Mouse (Mus musculus) cerebellum, postnatal 14 days (tissue): ENCODE results near the gene Kcnk3.

Experiments
- DNase-seq, 2 experiments: peaks; one replicate each; pipeline ENCODE4 v3.0.0; 2021; ENCODE audit warnings: mixed read lengths in 2 of 2

Gene Kcnk3

DNA sequence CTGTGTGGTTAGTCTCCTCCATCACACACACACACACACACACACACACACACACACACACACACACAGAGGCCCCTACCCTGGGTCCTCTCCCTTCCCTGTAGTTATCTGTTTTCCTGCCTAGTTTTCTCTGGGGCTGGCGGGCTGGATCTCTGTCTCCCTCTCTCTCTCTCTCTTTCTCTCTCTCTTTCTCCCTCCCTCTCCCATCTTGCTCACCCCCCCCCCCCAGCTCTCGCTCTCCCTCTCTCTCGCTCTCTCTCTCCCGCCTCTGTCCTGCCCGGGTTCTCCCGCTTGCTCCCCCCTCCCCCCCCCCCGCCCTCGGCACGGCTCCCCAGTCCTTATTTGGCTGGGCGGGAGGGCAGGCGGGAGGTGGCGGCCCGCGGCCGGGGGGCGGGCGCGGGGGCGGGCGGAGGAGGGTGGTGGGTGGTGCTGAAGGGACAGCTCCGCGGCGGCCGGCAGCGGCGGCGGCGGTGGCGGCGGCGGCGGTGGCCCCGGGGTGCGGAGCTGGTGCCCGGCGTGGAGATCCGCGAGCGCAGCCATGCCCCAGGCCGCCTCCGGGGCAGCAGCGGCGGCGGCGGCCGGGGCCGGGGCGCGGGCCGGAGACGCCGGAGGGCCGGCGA is at the start of gene Kcnk3:
Gene Kcnk3 (plus strand): TSS at position 490 of the 620 bp plus-strand sequence.
- DNase-seq = peak; percentile 69 to 78

- no peak for DNase-seq
Measured at GRCm38 (mm10) chr5:30545698-30546097, 42.3 kb upstream of the Kcnk3 start, which contains the start of gene Cib4. TSS of gene Cib4 (minus strand) at chr5:30545836.

- DNase-seq = no peak
Measured at GRCm38 (mm10) chr5:30548681-30549080, 39.3 kb upstream of the Kcnk3 start.

- peak; percentile 67 to 76 for DNase-seq
Measured at GRCm38 (mm10) chr5:30550334-30551021, 37.5 kb upstream of the Kcnk3 start.

- no peak for DNase-seq
Measured at GRCm38 (mm10) chr5:30551022-30551638, 36.8 kb upstream of the Kcnk3 start.

- no peak for DNase-seq
Measured at GRCm38 (mm10) chr5:30552006-30552405, 36.0 kb upstream of the Kcnk3 start.

DNA sequence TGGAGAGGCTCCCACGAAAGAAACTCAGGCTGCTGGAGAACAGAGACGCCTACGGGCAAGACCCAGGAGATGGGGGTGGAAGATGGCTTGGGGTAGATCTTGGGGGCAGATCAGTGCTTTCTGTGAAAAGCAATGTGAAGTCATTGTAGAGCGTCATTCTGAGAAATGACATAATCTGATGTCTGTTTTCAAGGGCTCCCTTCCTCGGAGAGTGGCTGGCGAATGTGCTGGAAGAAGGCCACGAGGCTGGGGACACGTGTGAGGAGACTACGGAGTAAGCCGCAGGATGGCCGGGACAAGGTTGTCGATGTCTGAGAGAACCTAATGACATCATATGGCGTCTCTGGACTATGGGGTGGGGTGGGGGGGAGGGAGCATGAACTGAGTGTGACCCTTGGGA is 34.0 kb upstream of the Kcnk3 start:
- DNase-seq = no peak

GRCm38 (mm10) chr5:30554981-30555380 is 33.0 kb upstream of the Kcnk3 start:
- DNase-seq = no peak

DNA sequence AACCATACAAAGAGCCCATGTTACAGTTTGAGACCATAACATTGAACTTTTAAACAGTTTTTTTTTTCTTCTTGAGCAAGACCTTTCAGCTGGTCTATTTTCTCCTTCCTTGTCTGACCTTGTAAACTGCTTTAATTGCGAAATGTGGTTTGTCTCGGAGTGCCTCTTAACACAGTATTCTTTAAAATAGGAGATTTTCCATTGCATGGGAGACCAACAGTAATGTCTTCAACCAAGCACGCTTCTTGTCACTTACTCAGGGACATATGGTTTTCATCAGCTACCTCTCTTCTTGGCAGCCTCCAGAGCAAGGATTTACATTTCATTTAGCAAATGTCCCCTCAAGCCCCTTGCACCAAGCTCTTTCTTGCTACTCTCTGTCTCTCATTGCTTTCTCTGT is 31.7 kb upstream of the Kcnk3 start:
- DNase-seq = no peak

DNA sequence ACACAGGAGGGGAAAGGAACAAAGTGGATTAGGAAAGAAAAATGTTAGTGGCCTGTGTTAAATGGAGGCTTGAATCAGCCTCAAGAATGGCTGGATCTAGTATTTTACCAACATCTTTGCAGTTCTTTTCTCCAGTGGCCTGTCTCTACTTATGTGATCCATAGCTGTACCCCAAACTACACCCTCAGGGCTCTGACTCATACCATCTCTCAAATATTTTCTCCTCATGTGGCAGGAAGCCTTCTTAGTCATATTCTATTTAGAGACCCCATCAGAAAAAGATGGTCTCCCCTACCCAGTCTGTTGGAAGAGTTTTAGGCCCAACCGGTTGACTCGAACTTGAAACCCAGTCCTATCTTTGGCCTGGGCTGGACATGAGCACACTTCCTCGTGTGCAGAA is 28.5 kb upstream of the Kcnk3 start:
- no peak for DNase-seq

DNA sequence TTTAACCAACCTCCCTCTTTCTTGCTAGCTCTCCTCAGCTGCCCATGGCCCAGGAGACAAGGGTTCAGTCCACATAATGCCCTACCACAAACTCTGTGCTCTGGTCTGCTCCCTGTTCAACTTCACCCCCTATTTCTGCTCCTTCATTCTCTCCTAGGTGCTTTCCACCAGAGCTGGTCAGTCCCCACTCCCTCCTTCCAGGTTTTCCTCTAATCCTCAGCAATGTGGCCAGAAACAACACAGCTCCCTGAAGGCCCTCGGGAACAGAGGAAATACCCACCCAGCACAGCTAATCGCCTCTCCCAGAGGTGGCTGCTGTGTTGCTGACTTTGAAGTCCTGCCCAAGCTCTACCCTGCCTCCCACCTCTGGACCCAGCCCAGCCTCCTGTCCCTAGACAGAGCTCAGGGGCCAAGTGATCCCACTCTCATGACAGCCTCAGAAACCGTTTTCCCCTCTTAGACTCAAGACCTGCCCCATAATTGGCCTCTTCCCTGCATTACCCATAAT is 27.9 kb upstream of the Kcnk3 start:
- no peak for DNase-seq

DNA sequence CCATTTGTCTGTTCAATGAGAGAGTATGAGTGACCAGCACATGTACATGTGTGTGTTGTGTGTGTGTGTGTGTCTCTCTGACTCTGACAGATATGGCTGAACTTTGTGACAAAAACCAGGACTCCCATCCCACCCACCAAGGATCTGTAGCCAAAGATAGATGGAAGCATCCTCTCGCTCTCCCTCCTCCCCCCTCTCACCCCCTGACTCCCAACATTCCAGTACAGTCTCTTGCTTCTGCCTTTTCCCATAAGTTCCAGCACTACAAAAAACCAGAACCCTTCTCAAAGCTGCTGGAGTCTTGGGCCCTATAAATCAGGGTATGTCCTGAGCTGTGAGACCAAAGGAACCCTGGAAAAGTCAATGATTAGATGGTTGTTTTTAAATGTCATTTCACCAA is 19.5 kb upstream of the Kcnk3 start:
- no peak for DNase-seq

- no peak for DNase-seq
Measured at GRCm38 (mm10) chr5:30571820-30572219, 16.1 kb upstream of the Kcnk3 start.

- DNase-seq = no peak
Measured at GRCm38 (mm10) chr5:30574367-30574766, 13.6 kb upstream of the Kcnk3 start.

DNA sequence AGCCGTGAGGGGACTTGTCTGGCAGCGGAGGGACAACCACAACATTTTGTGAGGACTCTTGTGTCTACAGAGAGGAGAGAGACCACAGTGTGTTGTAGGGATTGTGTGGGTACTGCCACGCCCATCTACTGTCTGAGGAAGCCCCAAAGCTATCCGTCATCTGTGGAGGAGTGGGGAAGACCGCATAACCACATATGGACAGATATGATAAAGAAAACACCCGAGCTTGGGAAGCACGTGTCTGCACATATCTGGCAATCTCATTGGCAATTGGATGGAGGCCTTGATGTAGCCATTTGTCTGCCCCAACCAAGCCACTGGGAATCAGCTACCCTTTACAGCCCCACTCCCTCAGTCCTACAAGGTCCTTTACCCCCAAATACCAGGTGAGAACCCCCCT is 11.7 kb upstream of the Kcnk3 start:
- DNase-seq = no peak

DNA sequence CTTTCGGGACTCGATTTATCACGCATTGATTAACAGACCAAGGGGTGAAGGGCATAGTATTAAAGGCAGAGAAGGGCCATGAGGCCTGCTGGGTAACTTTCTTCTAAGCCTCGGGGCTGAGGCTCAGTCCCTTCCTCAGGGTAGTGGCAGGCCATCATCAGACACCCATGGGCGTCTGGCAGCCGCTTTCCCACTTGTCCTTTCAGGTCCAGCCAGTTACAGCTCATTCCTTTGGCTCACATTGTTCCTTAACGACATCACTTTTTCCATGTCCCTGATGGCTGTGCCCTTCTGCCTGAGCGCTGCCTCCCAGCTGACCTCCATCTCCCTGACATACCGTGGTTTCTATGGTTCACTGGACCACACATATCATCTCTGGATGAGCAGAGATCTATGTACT is 10.7 kb upstream of the Kcnk3 start:
- DNase-seq = peak in 1 of 2 experiments; percentile 42

DNA sequence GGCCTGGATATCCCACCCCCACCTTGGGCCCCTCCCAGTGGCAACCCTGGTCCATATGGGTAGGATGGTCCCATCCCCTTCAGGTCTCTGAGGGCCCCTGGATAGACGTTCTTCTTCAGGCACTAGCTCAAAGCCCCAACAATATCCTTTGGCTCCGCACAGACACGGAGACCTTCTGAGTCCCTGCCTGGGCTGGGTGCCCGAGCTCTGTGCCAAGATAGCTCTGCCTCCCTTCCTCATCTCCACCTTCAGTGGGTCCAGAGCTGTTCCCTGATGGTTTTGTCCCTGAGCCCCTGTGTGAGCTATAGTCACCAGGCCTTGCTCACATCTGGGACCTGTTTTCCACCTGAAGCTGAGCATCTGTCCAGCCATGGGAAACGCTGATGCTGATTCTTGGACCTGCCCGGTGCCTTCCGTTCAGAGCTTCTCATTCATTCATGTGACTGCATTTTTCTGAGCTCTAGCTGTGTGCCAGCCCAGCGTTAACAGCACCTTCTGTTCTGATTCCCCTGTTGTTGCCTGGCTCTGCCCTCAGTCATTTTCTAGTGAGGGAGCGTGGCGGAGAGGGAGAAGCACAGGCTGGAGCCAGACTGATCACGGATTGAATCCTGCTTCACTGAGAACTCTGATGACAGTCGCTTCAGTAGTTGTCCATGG is 10.2 kb upstream of the Kcnk3 start:
- peak; percentile 94 for DNase-seq

GRCm38 (mm10) chr5:30578445-30579080 is 9.4 kb upstream of the Kcnk3 start:
- DNase-seq = peak; percentile 47 to 52

DNA sequence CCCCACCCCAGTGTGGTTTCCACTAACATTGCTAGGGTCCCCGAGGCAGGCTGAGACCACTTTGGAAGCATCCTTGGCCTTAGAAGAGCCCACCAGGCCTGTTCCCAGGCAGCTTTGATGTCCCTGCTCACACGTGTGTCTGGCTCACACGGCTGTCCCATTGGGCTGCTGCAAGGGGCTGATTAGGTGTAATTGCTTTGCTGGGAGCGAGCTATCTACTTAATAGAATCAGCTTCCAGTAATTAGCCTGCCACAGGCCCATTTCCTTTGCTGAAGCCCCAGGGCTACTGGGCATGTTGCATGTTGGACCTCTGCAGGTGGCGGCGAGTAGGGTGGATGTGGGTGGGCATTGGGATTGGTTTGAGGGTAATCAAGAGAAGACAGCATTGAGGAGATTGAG is 7.2 kb upstream of the Kcnk3 start:
- no peak for DNase-seq

GRCm38 (mm10) chr5:30582017-30582416 is 6.0 kb upstream of the Kcnk3 start:
- DNase-seq = peak in 1 of 2 experiments; percentile 31

DNA sequence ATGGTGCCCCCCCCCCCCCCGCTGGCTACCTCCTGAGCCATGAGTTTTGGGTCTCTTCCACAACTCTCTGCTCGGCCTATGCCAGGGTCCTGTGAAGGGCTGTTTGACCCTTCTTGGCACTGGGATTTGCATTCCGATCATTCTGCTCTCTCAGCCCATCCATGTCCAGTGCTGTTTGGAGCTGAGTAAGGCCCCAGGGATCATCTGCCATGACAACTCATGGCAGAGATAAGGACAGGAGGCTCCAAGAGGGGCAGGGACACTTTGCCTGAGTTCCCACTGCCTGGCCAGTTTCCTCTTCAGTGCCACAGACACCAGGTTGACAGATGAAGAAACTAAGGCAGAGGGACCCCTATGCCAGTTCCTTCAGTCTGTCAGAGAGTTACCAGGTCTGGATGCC is 1.4 kb upstream of the Kcnk3 start:
- DNase-seq = peak; percentile 85 to 91

DNA sequence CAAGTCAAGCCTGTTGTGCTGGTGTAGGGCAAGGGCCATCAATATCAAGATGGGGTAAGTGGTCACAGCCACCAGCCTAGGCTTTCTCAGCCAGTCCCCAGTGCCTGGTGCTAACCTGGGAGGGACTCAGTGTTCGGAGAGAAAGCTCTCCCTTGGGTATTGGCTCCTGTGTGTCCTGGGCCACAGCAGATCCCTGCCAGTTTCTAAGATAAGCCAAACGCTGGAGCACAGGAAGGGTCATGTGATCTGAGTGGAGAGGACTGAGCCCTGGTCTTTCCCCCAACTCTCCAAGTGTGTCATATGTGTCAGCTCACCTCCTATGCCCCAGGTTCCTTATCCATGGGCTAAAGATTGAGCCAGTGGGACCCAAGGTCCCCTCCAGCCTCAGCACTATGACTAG is 869 bp upstream of the Kcnk3 start:
- no peak for DNase-seq
